Mouse (Mus musculus): ENCODE results near the gene Ptpn21. TPM values are rescaled to one million over a fixed set of nuclear protein-coding genes. Genes with fewer than 3 reads are reported as not detected.

Gene Ptpn21
- total RNA-seq, 2 experiments from 2014 or later: 6.9 to 7.6 TPM

DNA sequence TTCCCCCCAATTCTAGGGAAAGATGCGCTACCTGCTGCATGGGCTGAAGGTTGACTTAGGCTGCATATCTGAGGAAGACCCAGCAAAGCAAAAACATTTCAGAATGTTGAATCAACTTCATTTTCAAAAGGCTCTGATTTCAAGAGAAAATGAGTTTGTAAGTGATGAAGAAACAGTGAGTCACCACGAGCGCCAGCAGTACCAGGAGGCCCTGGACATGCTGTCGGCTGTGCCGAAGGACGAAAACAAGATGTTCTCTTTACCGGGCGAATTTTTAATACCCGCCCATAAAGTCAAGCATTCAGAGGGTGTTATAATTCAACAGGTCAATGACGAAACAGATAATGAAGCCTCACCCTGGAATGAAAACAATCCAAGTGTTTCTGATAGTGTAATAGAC, 68.1 kb downstream of the Ptpn21 start:
- DNase-seq (ENCODE audit: low spot score in 2 of 2): no peak

DNA sequence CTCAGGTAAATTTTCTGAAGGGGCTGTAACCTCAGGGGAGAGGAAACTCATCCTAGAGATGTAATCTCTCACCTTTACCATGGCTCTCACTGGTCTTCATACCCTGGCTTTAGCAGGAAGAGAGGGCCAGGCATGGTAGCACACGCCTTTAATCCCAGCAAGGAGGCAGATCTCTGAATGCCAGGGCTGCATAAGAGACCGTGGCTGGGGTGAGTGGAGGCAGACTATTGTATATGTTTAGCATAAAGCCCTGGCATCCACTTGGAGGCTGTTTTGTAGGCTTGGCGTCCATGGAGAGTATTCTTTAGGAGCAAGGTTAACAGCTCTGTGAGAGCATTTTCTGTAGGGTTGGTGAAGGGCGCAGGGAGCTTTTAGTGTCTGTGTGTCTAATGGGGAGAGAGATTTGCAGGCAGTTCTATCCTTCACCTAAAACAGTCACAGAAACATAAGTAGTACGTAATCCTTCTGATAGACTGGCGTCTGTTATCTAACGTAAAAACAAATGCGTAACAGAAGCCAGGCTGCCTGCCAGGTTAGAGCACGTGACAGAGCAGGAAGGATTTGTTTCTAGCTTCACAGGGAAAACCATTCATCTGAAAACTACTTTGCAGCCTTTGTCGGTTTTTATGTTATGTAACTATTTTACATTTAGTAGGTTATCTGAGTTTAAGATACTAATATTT, 68.9 kb downstream of the Ptpn21 start:
- DNase-seq (ENCODE audit: low spot score in 2 of 2): peak; percentile 48 to 79

GRCm38 (mm10) chr12:98662617-98663016, 74.6 kb downstream of the Ptpn21 start:
- DNase-seq (ENCODE audit: low spot score in 2 of 2): no peak

DNA sequence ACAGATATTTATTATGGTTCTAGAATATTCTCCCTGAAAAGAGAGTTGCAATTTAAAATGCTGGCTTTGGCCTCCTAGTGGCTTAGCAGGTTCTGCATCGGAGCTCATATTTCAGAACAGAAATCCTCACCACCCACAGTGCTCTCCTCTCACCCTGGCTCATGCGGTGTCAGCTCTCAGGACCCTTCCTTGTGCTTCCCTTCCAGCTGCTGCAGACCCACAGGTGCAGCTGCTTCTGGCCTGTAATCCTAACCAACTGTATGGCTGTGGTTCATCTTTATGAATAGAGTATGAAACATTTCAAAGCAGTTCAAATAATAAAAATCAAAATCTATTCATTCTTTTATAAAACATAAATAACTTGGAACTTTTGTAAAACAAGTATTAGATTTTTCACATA, 80.3 kb downstream of the Ptpn21 start:
- no peak for DNase-seq (ENCODE audit: low spot score in 2 of 2)

- DNase-seq (ENCODE audit: low spot score in 2 of 2): no peak
These were observed 92.4 kb downstream of the Ptpn21 start for GRCm38 (mm10) chr12:98644852-98645251.

DNA sequence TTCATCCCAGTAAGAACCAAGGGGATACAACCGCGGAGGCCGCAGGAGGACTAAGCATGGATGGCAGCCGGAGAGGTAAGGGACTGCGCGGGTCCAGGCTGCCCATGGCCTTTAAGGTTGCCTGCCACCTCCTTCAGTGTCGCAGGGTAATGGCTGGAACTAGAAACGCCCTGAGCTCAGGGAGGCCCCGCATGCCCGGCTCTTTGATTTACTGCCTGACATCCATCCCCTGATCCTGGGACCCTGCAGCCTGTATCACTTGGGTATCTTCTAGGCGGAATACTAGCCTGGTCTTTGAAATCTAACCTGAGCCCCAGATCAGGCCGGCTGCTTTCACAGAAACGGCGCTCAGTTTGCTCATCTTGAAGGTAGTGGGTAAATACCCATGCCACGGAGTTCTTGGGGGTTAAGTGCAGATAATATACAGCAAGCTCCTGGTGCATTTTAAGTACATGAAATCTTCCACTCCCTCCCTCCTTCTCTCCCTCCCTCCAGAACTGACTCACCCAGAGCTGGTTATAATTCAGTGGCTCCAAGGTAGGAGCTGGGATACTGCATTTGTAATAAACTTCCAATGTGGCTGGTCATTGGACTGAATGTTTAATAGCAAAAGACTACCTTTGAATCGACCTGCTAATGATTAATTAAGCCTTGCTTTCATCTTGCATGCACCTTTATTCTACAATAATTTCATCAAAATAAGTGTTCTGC, 108.8 kb downstream of the Ptpn21 start:
- DNase-seq (ENCODE audit: low spot score in 2 of 2): no peak

- peak; percentile 84 to 86 for DNase-seq (ENCODE audit: low spot score in 2 of 2)
These were observed 109.6 kb downstream of the Ptpn21 start, which contains the start of gene Spata7 for GRCm38 (mm10) chr12:98627392-98628259. Gene Spata7, plus strand, starts transcription at chr12:98628157.

Other genes starting within 250 kb of the Ptpn21 start
- 10 to 100 TPM; 27.8 to 28.5 TPM for gene Kcnk10, start 159.1 kb downstream of the Ptpn21 start, total RNA-seq (2021)
- gene Spata7, start 109.2 kb downstream of the Ptpn21 start, total RNA-seq (2021): 10 to 100 TPM; 27.6 to 29.0 TPM
- 10 to 100 TPM; 94.8 to 95.8 TPM for gene Zc3h14, start 9.6 kb upstream of the Ptpn21 start, total RNA-seq (2021)
- 10 to 100 TPM; 66.2 to 82.7 TPM for gene Eml5, start 164.1 kb upstream of the Ptpn21 start, total RNA-seq (2021)
- gene Ttc8, start 183.2 kb upstream of the Ptpn21 start, total RNA-seq (2021): 10 to 100 TPM; 29.7 to 29.8 TPM

Measured in layer of hippocampus, postnatal 14 days (tissue).